In genomic region chr2:152395271-152395920, GRCm38 (mm10) we compare ENCODE assay signal across 8 mouse cellular contexts. TPM values are rescaled to one million over a fixed set of nuclear protein-coding genes. Genes with fewer than 3 reads are reported as not detected.
A peak's percentile ranks its signal among the peaks of the same experiment; 100 is the strongest.
DNase-seq lines count a peak whose midpoint lies in the region; ATAC-seq and TF ChIP-seq lines count a peak whose summit lies in the region.

No protein-coding gene starts in this region.

- H3K9me3 ChIP-seq in intestine, embryonic 15.5 days, result no peaks in the 10 kb centered on the region
- no peaks in the 10 kb centered on the region for H3K9me3 ChIP-seq in neural tube, embryonic 11.5 days (ENCODE audit: control insufficient read depth, low read length)

- H3K4me1 ChIP-seq in embryonic fibroblast, embryonic 13.5 days (ENCODE audit: control insufficient read depth, insufficient read depth, low read length), result no peaks in the 10 kb centered on the region
- peaks cover 36% of the 10 kb centered on the region for H3K4me1 ChIP-seq in intestine, embryonic 15.5 days (replicated peaks)
- peaks cover 22% of the 10 kb centered on the region for H3K4me1 ChIP-seq in neural tube, embryonic 11.5 days (ENCODE audit: control insufficient read depth, insufficient read depth, low read length)

- peak overlapping the region; percentile 45 for H3K9ac ChIP-seq in intestine, embryonic 15.5 days
- peak overlapping the region; percentile 97 for H3K9ac ChIP-seq in neural tube, embryonic 11.5 days (ENCODE audit: low read length)

- 25% methylated on average over 13 of the region's 13 CpGs for WGBS in intestine, embryonic 15.5 days
- WGBS in neural tube, embryonic 11.5 days, result 29% methylated on average over 13 of the region's 13 CpGs

- DNase-seq in layer of hippocampus, adult 2 months (ENCODE audit: low spot score in 2 of 2), result peak; percentile 10 to 16
- no peak for DNase-seq in layer of hippocampus, postnatal 36 days
- DNase-seq in neural tube, embryonic 11.5 days (ENCODE audit: low spot score), result no peak
- DNase-seq in adrenal gland, adult 18-20 months (ENCODE audit: low spot score in 2 of 2), result no peak
- no peak for DNase-seq in right cerebral cortex, adult 18-20 months
- no peak for DNase-seq in layer of hippocampus, adult 9-11 months

- H3K27me3 ChIP-seq in intestine, embryonic 15.5 days (replicated peaks), result no peaks in the 10 kb centered on the region
- no peaks in the 10 kb centered on the region for H3K27me3 ChIP-seq in neural tube, embryonic 11.5 days (ENCODE audit: control insufficient read depth, insufficient read depth, low read length)

- no peaks in the 10 kb centered on the region for H3K36me3 ChIP-seq in intestine, embryonic 15.5 days
- no peaks in the 10 kb centered on the region for H3K36me3 ChIP-seq in neural tube, embryonic 11.5 days (ENCODE audit: control insufficient read depth, insufficient read depth, low read length)

- peak overlapping the region; percentile 96 for H3K4me2 ChIP-seq in intestine, embryonic 15.5 days (replicated peaks)
- peak overlapping the region; percentile 93 for H3K4me2 ChIP-seq in neural tube, embryonic 11.5 days (ENCODE audit: low read depth)

- H3K4me3 ChIP-seq in layer of hippocampus, adult 2 months, result peak overlapping the region; percentile 90
- H3K4me3 ChIP-seq in embryonic fibroblast, embryonic 13.5 days (ENCODE audit: insufficient read depth, low read length), result peak overlapping the region; percentile 44
- H3K4me3 ChIP-seq in intestine, embryonic 15.5 days (replicated peaks), result peak overlapping the region; percentile 82
- H3K4me3 ChIP-seq in neural tube, embryonic 11.5 days (ENCODE audit: low read depth, low read length), result peak overlapping the region; percentile 92

- TF ChIP-seq CTCF in layer of hippocampus, adult 2 months (conservative IDR thresholded peaks at IDR 0.05), result no peak
- TF ChIP-seq CTCF in embryonic fibroblast, embryonic 13.5 days (IDR thresholded peaks at IDR 0.05; ENCODE audit: borderline replicate concordance, insufficient read depth, low read length), result no peak

- TF ChIP-seq POLR2A in embryonic fibroblast, embryonic 13.5 days (IDR thresholded peaks at IDR 0.05; ENCODE audit: low read depth, low read length), result no peak; the same call in 1 of the 2 replicates

- no peak for ATAC-seq in intestine, embryonic 15.5 days
- ATAC-seq in neural tube, embryonic 11.5 days (ENCODE audit: insufficient read depth, low FRiP score, low TSS enrichment), result no peak

- peak overlapping the region; percentile 99 for H3K27ac ChIP-seq in layer of hippocampus, adult 2 months
- H3K27ac ChIP-seq in embryonic fibroblast, embryonic 13.5 days (ENCODE audit: insufficient read depth, low read length), result peak overlapping the region; percentile 19
- H3K27ac ChIP-seq in intestine, embryonic 15.5 days, result no peak overlapping the region
- 0 out of 2 replicates have a peak overlapping the region, but pooled peaks have one; percentile 8 for H3K27ac ChIP-seq in neural tube, embryonic 11.5 days (ENCODE audit: low read depth, low read length)

RNA-seq across cellular contexts. Expression of gene Sox12, which starts 2.5 kb away (rescaled TPM):
- total RNA-seq in layer of hippocampus, adult 2 months (2021), result 10 to 100 TPM; 16.5 to 19.5 TPM
- total RNA-seq in layer of hippocampus, postnatal 36 days (2021), result 10 to 100 TPM; 15.5 to 15.7 TPM
- polyA plus RNA-seq in embryonic fibroblast, embryonic 13.5 days (2011; ENCODE audit: insufficient read length, low read depth, missing spikeins), result 15.0 and 20.3 TPM in 2 replicates
- 5.4 and 5.9 TPM in 2 replicates for polyA plus RNA-seq in intestine, embryonic 15.5 days (2015; fragmentation: Nextera tagmentation; extraction: Ambion mirVana)
- 19.1 and 21.4 TPM in 2 replicates for polyA plus RNA-seq in neural tube, embryonic 11.5 days (2014; fragmentation: Nextera tagmentation; extraction: Ambion mirVana)
- total RNA-seq in adrenal gland, adult 18-20 months (2021), result 1 to 10 TPM; 3.5 to 7.3 TPM

RNA-seq across cellular contexts. Expression of gene Nrsn2, which starts 19.0 kb away (rescaled TPM):
- total RNA-seq in layer of hippocampus, adult 2 months (2021), result 10 to 100 TPM; 66.3 to 83.0 TPM
- 10 to 100 TPM; 67.2 to 85.4 TPM for total RNA-seq in layer of hippocampus, postnatal 36 days (2021)
- polyA plus RNA-seq in embryonic fibroblast, embryonic 13.5 days (2011; ENCODE audit: insufficient read length, low read depth, missing spikeins), result not detected in 2 replicates
- 1.8 and 2.1 TPM in 2 replicates for polyA plus RNA-seq in intestine, embryonic 15.5 days (2015; fragmentation: Nextera tagmentation; extraction: Ambion mirVana)
- 7.6 TPM in 2 replicates for polyA plus RNA-seq in neural tube, embryonic 11.5 days (2014; fragmentation: Nextera tagmentation; extraction: Ambion mirVana)
- 1 to 10 TPM; 5.8 to 6.7 TPM for total RNA-seq in adrenal gland, adult 18-20 months (2021)

RNA-seq across cellular contexts. Expression of gene Zcchc3, which starts 19.4 kb away (rescaled TPM):
- total RNA-seq in layer of hippocampus, adult 2 months (2021), result 10 to 100 TPM in 1 of 2 experiments, 1 to 10 TPM in 1; 9.9 to 10.1 TPM
- total RNA-seq in layer of hippocampus, postnatal 36 days (2021), result 10 to 100 TPM in 1 of 2 experiments, 1 to 10 TPM in 1; 9.3 to 10.0 TPM
- polyA plus RNA-seq in embryonic fibroblast, embryonic 13.5 days (2011; ENCODE audit: insufficient read length, low read depth, missing spikeins), result 9.7 and 17.6 TPM in 2 replicates
- polyA plus RNA-seq in intestine, embryonic 15.5 days (2015; fragmentation: Nextera tagmentation; extraction: Ambion mirVana), result 34.4 and 40.8 TPM in 2 replicates
- polyA plus RNA-seq in neural tube, embryonic 11.5 days (2014; fragmentation: Nextera tagmentation; extraction: Ambion mirVana), result 52.7 and 55.2 TPM in 2 replicates
- 1 to 10 TPM; 6.8 to 7.8 TPM for total RNA-seq in adrenal gland, adult 18-20 months (2021)

RNA-seq across cellular contexts. Expression of gene 6820408C15Rik, which starts 20.0 kb away (rescaled TPM):
- total RNA-seq in layer of hippocampus, adult 2 months (2021), result 1 to 10 TPM; 2.4 to 3.2 TPM
- 1 to 10 TPM; 2.5 to 2.6 TPM for total RNA-seq in layer of hippocampus, postnatal 36 days (2021)
- polyA plus RNA-seq in embryonic fibroblast, embryonic 13.5 days (2011; ENCODE audit: insufficient read length, low read depth, missing spikeins), result 0.30 TPM in 1 of 2 replicates, not detected in the other
- polyA plus RNA-seq in intestine, embryonic 15.5 days (2015; fragmentation: Nextera tagmentation; extraction: Ambion mirVana), result 0.42 and 0.49 TPM in 2 replicates
- polyA plus RNA-seq in neural tube, embryonic 11.5 days (2014; fragmentation: Nextera tagmentation; extraction: Ambion mirVana), result 0.22 and 0.52 TPM in 2 replicates
- total RNA-seq in adrenal gland, adult 18-20 months (2021), result under 1 TPM; 0.36 to 0.74 TPM

RNA-seq across cellular contexts. Expression of gene Trib3, which starts 51.6 kb away (rescaled TPM):
- total RNA-seq in layer of hippocampus, adult 2 months (2021), result under 1 TPM; 0.41 to 0.54 TPM
- under 1 TPM; 0.37 to 0.73 TPM for total RNA-seq in layer of hippocampus, postnatal 36 days (2021)
- 49.1 and 85.1 TPM in 2 replicates for polyA plus RNA-seq in embryonic fibroblast, embryonic 13.5 days (2011; ENCODE audit: insufficient read length, low read depth, missing spikeins)
- 4.3 and 4.9 TPM in 2 replicates for polyA plus RNA-seq in intestine, embryonic 15.5 days (2015; fragmentation: Nextera tagmentation; extraction: Ambion mirVana)
- 1.1 and 1.4 TPM in 2 replicates for polyA plus RNA-seq in neural tube, embryonic 11.5 days (2014; fragmentation: Nextera tagmentation; extraction: Ambion mirVana)
- 10 to 100 TPM in 1 of 2 experiments, 1 to 10 TPM in 1; 4.9 to 12.4 TPM for total RNA-seq in adrenal gland, adult 18-20 months (2021)

Comparison
In these comparisons a context has a peak if more than half of its experiments do, and no peak if none do; other contexts are left out.
1. DNase-seq: peak in layer of hippocampus, adult 2 months (2 of 2); none in layer of hippocampus, postnatal 36 days (0 of 2), neural tube, embryonic 11.5 days (single experiment), adrenal gland, adult 18-20 months (0 of 2), right cerebral cortex, adult 18-20 months (single experiment) and layer of hippocampus, adult 9-11 months (single experiment).
2. RNA of gene Nrsn2, which starts 19.0 kb away (total RNA-seq): 67.2 to 85.4 TPM in layer of hippocampus, postnatal 36 days and 66.3 to 83.0 TPM in layer of hippocampus, adult 2 months; 5.8 to 6.7 TPM in adrenal gland, adult 18-20 months; every median in the first group is over 4 times any median in the second.
3. Peak in every context shown above with its lines, with median percentiles within 50 percentile points of each other: H3K4me3 ChIP-seq.